Mouse (Mus musculus) adrenal gland, adult (tissue): ENCODE data around the gene Commd1.

Experiments
- DNase-seq, 2 experiments: peaks; one replicate each; pipeline ENCODE4 v3.0.0; 2022 to 2023; ENCODE audit warnings: low spot score in 1 of 2; ENCODE audit not compliant: inconsistent age in 2 of 2

Gene Commd1

GRCm38 (mm10) chr11:22981984-22982757 lies at the start of gene Commd1, which contains the start of gene Gm28048:
Gene Commd1, minus strand, starts transcription at chr11:22982382.
Gene Gm28048, minus strand, starts transcription at chr11:22982090.
- peak; percentile 95 to 99 for DNase-seq

GRCm38 (mm10) chr11:23029399-23029798 lies 47.2 kb upstream of the Commd1 start:
- DNase-seq, result no peak

GRCm38 (mm10) chr11:23028957-23029356 lies 46.8 kb upstream of the Commd1 start:
- no peak for DNase-seq

GRCm38 (mm10) chr11:23024169-23024568 lies 42.0 kb upstream of the Commd1 start:
- no peak for DNase-seq

GRCm38 (mm10) chr11:23023155-23023554 lies 41.0 kb upstream of the Commd1 start:
- DNase-seq, result no peak

GRCm38 (mm10) chr11:23020841-23021240 lies 38.7 kb upstream of the Commd1 start:
- DNase-seq, result peak in 1 of 2 experiments; percentile 18

GRCm38 (mm10) chr11:23020116-23020770 lies 38.1 kb upstream of the Commd1 start:
- peak; percentile 50 to 86 for DNase-seq

GRCm38 (mm10) chr11:23017943-23018342 lies 35.8 kb upstream of the Commd1 start:
- no peak for DNase-seq

GRCm38 (mm10) chr11:23014996-23015395 lies 32.8 kb upstream of the Commd1 start:
- DNase-seq, result no peak

- DNase-seq, result no peak
Measured at GRCm38 (mm10) chr11:23013580-23014294, 31.6 kb upstream of the Commd1 start.

- DNase-seq, result no peak
Measured at GRCm38 (mm10) chr11:23013096-23013495, 30.9 kb upstream of the Commd1 start.

- no peak for DNase-seq
Measured at GRCm38 (mm10) chr11:23008824-23009200, 26.6 kb upstream of the Commd1 start.

GRCm38 (mm10) chr11:23008181-23008823 lies 26.1 kb upstream of the Commd1 start:
- DNase-seq, result peak; percentile 91 to 96

- peak; percentile 81 to 96 for DNase-seq
Measured at GRCm38 (mm10) chr11:23007481-23008180, 25.4 kb upstream of the Commd1 start, which contains the start of gene Fam161a. Gene Fam161a, plus strand, starts transcription at chr11:23007531.

- no peak for DNase-seq
Measured at GRCm38 (mm10) chr11:23007166-23007480, 24.9 kb upstream of the Commd1 start.

GRCm38 (mm10) chr11:23005276-23005675 lies 23.1 kb upstream of the Commd1 start:
- DNase-seq, result no peak

- DNase-seq, result no peak
Measured at GRCm38 (mm10) chr11:22998308-22998707, 16.1 kb upstream of the Commd1 start.

GRCm38 (mm10) chr11:22995461-22995860 lies 13.3 kb upstream of the Commd1 start:
- DNase-seq, result no peak

GRCm38 (mm10) chr11:22994271-22994670 lies 12.1 kb upstream of the Commd1 start:
- DNase-seq, result no peak

- peak in 1 of 2 experiments; percentile 56 for DNase-seq
Measured at GRCm38 (mm10) chr11:22991218-22991835, 9.1 kb upstream of the Commd1 start.
